ENCODE assay signal across 8 mouse cellular contexts in genomic region chr7:24316567-24317092, GRCm38 (mm10). TPM values are rescaled to one million over a fixed set of nuclear protein-coding genes. Genes with fewer than 3 reads are reported as not detected.
A peak's percentile ranks its signal among the peaks of the same experiment; 100 is the strongest.
DNase-seq lines count a peak whose midpoint lies in the region; ATAC-seq and TF ChIP-seq lines count a peak whose summit lies in the region.

Zfp94 (minus strand) TSS chr7:24316666.

- H3K9me3 ChIP-seq in forebrain, embryonic 10.5 days, result no peaks in the 10 kb centered on the region
- no peaks in the 10 kb centered on the region for H3K9me3 ChIP-seq in heart, embryonic 15.5 days (replicated peaks)
- H3K9me3 ChIP-seq in liver, embryonic 14.5 days (ENCODE audit: control insufficient read depth, low read length), result no peaks in the 10 kb centered on the region
- no peaks in the 10 kb centered on the region for H3K9me3 ChIP-seq in neural tube, embryonic 11.5 days (ENCODE audit: control insufficient read depth, low read length)
- H3K9me3 ChIP-seq in stomach, postnatal 0 days (ENCODE audit: control insufficient read depth, low read length), result no peaks in the 10 kb centered on the region

- no peak for TF ChIP-seq CTCF in liver, embryonic 14.5 days (IDR thresholded peaks at IDR 0.05; ENCODE audit: low read depth)
- no peak for TF ChIP-seq CTCF in stomach, postnatal 0 days (IDR thresholded peaks at IDR 0.05; ENCODE audit: low read depth)

- H3K9ac ChIP-seq in heart, embryonic 15.5 days, result peak within 1 kb of the TSS; percentile 72
- peak within 1 kb of the TSS; percentile 67 for H3K9ac ChIP-seq in liver, embryonic 14.5 days (replicated peaks)
- peak within 1 kb of the TSS; percentile 75 for H3K9ac ChIP-seq in neural tube, embryonic 11.5 days (ENCODE audit: low read length)
- peak within 1 kb of the TSS; percentile 63 for H3K9ac ChIP-seq in stomach, postnatal 0 days (ENCODE audit: low read length)

- H3K36me3 ChIP-seq in forebrain, embryonic 10.5 days (replicated peaks), result peaks cover 13% of the 10 kb centered on the region
- H3K36me3 ChIP-seq in heart, embryonic 15.5 days, result no peaks in the 10 kb centered on the region
- no peaks in the 10 kb centered on the region for H3K36me3 ChIP-seq in liver, embryonic 14.5 days (replicated peaks; ENCODE audit: control insufficient read depth, insufficient read depth, low read depth)
- no peaks in the 10 kb centered on the region for H3K36me3 ChIP-seq in neural tube, embryonic 11.5 days (ENCODE audit: control insufficient read depth, insufficient read depth, low read length)
- H3K36me3 ChIP-seq in stomach, postnatal 0 days (ENCODE audit: control insufficient read depth, insufficient read depth, low read length), result no peaks in the 10 kb centered on the region

- WGBS in forebrain, embryonic 10.5 days, result under 1% methylated on average over 33 of the region's 33 CpGs
- 1% methylated on average over 33 of the region's 33 CpGs for whole genome bisulfite sequencing in heart, embryonic 15.5 days
- under 1% methylated on average over 33 of the region's 33 CpGs for WGBS in liver, embryonic 14.5 days (ENCODE audit: insufficient replicate concordance)
- WGBS in neural tube, embryonic 11.5 days, result 2% methylated on average over 33 of the region's 33 CpGs
- whole genome bisulfite sequencing in stomach, postnatal 0 days, result under 1% methylated on average over 33 of the region's 33 CpGs

- H3K27me3 ChIP-seq in forebrain, embryonic 10.5 days (ENCODE audit: poor library complexity, severe bottlenecking), result no peaks in the 10 kb centered on the region; the same call in 1 of the 2 replicates
- H3K27me3 ChIP-seq in heart, embryonic 15.5 days, result peaks cover 10% of the 10 kb centered on the region
- no peaks in the 10 kb centered on the region for H3K27me3 ChIP-seq in liver, embryonic 14.5 days (ENCODE audit: control insufficient read depth, insufficient read depth, low read length)
- no peaks in the 10 kb centered on the region for H3K27me3 ChIP-seq in neural tube, embryonic 11.5 days (ENCODE audit: control insufficient read depth, insufficient read depth, low read length)
- no peaks in the 10 kb centered on the region for H3K27me3 ChIP-seq in stomach, postnatal 0 days (ENCODE audit: control insufficient read depth, insufficient read depth, low read length)

- peaks cover 14% of the 10 kb centered on the region for H3K4me1 ChIP-seq in forebrain, embryonic 10.5 days
- peaks cover 6% of the 10 kb centered on the region; the same call in 1 of the 2 replicates for H3K4me1 ChIP-seq in heart, embryonic 15.5 days (replicated peaks)
- peaks cover 0 to 9% of the 10 kb centered on the region in 2 experiments; a peak in 2 of 4 replicates for H3K4me1 ChIP-seq in liver, embryonic 14.5 days (replicated peaks; ENCODE audit: control insufficient read depth in 2 of 2, insufficient read depth in 2 of 2, low read length in 1 of 2)
- H3K4me1 ChIP-seq in neural tube, embryonic 11.5 days (ENCODE audit: control insufficient read depth, insufficient read depth, low read length), result no peaks in the 10 kb centered on the region
- H3K4me1 ChIP-seq in stomach, postnatal 0 days (replicated peaks; ENCODE audit: control insufficient read depth, insufficient read depth), result no peaks in the 10 kb centered on the region

- peak within 1 kb of the TSS; percentile 91 for H3K27ac ChIP-seq in forebrain, embryonic 10.5 days
- peak within 1 kb of the TSS; percentile 66 for H3K27ac ChIP-seq in heart, embryonic 15.5 days
- H3K27ac ChIP-seq in liver, embryonic 14.5 days, result peak within 1 kb of the TSS; percentile 4
- no peak within 1 kb of the TSS for H3K27ac ChIP-seq in neural tube, embryonic 11.5 days (ENCODE audit: low read depth, low read length)
- H3K27ac ChIP-seq in stomach, postnatal 0 days (replicated peaks), result peak within 1 kb of the TSS; percentile 75

- peak within 1 kb of the TSS; percentile 82 for H3K4me2 ChIP-seq in heart, embryonic 15.5 days
- peak within 1 kb of the TSS; percentile 74 for H3K4me2 ChIP-seq in liver, embryonic 14.5 days (ENCODE audit: low read depth)
- peak within 1 kb of the TSS; percentile 76 for H3K4me2 ChIP-seq in neural tube, embryonic 11.5 days (ENCODE audit: low read depth)
- H3K4me2 ChIP-seq in stomach, postnatal 0 days (replicated peaks; ENCODE audit: low read depth), result peak within 1 kb of the TSS; percentile 83

- TF ChIP-seq EP300 in liver, embryonic 14.5 days (IDR thresholded peaks at IDR 0.05; ENCODE audit: low read depth), result no peak
- no peak for TF ChIP-seq EP300 in stomach, postnatal 0 days (optimal IDR thresholded peaks at IDR 0.05)

- ATAC-seq in heart, embryonic 15.5 days (replicated peaks; ENCODE audit: insufficient number of reproducible peaks, insufficient read depth, low FRiP score, low read depth), result peak; percentile 91
- ATAC-seq in liver, embryonic 14.5 days (ENCODE audit: insufficient read depth), result peak; percentile 95
- peak; percentile 88 for ATAC-seq in neural tube, embryonic 11.5 days (ENCODE audit: insufficient read depth, low FRiP score, low TSS enrichment)
- ATAC-seq in stomach, postnatal 0 days (ENCODE audit: low FRiP score, low TSS enrichment), result peak; percentile 96

- peak within 1 kb of the TSS; percentile 70 for H3K4me3 ChIP-seq in forebrain, embryonic 10.5 days
- H3K4me3 ChIP-seq in heart, embryonic 15.5 days, result peak within 1 kb of the TSS; percentile 60
- H3K4me3 ChIP-seq in liver, embryonic 14.5 days (ENCODE audit: insufficient read depth in 1 of 2, low read depth in 2 of 2, low read length in 2 of 2), result peak within 1 kb of the TSS; percentile 54 to 61
- peak within 1 kb of the TSS; percentile 59 for H3K4me3 ChIP-seq in neural tube, embryonic 11.5 days (ENCODE audit: low read depth, low read length)
- peak within 1 kb of the TSS; percentile 58 for H3K4me3 ChIP-seq in stomach, postnatal 0 days (ENCODE audit: low read depth, low read length)

- DNase-seq in CD8-positive naive resting alpha-beta T cell, adult 2 months (ENCODE audit: low read depth in 2 of 2, low spot score in 2 of 2), result peak; percentile 79 to 86
- DNase-seq in c-Kit-positive CD71-negative TER-119-negative erythroid progenitor cells, embryonic 14.5 days (ENCODE audit: low read depth), result peak; percentile 85
- peak; percentile 94 for DNase-seq in forebrain, embryonic 10.5 days (ENCODE audit: extremely low spot score, low spot score)
- peak; percentile 96 to 98 for DNase-seq in kidney, postnatal 25 days
- DNase-seq in liver, embryonic 14.5 days (ENCODE audit: low read depth in 3 of 3, low spot score in 3 of 3), result peak; percentile 85 to 86 (median 85)
- peak; percentile 95 for DNase-seq in neural tube, embryonic 11.5 days (ENCODE audit: low spot score)
- DNase-seq in stomach, postnatal 0 days (ENCODE audit: low spot score), result peak; percentile 95

RNA-seq across cellular contexts. Expression of gene Zfp94, which starts in this region (rescaled TPM):
- polyA plus RNA-seq in forebrain, embryonic 10.5 days (2016; fragmentation: Nextera tagmentation; extraction: Ambion mirVana), result 12.9 and 13.2 TPM in 2 replicates
- polyA plus RNA-seq in heart, embryonic 15.5 days (2015; fragmentation: Nextera tagmentation; extraction: Ambion mirVana), result 4.3 and 5.5 TPM in 2 replicates
- 1.5 and 1.8 TPM in 2 replicates for polyA plus RNA-seq in liver, embryonic 14.5 days (2012; rRNA removed)
- 1.4 TPM in 2 replicates for polyA plus RNA-seq in liver, embryonic 14.5 days (2014; fragmentation: Nextera tagmentation; extraction: Ambion mirVana)
- 12.2 and 16.5 TPM in 2 replicates for polyA plus RNA-seq in neural tube, embryonic 11.5 days (2014; fragmentation: Nextera tagmentation; extraction: Ambion mirVana)
- 4.8 and 5.5 TPM in 2 replicates for polyA plus RNA-seq in stomach, postnatal 0 days (2015; fragmentation: Nextera tagmentation; extraction: Ambion mirVana)
